Mouse (Mus musculus) forebrain, postnatal 0 days (tissue): Measurements from ENCODE around the gene F9. TPM values are rescaled to one million over a fixed set of nuclear protein-coding genes. Genes with fewer than 3 reads are reported as not detected.

Source experiments
- ATAC-seq: fragments of 200-750 bp; cut with Nextera tagmentation; 2 replicates; pipeline ENCODE4 v1.8.0; 2017; ENCODE audit warnings: mild to moderate bottlenecking, moderate library complexity
- DNase-seq: peaks from one replicate; pipeline ENCODE4 v3.0.0-alpha.2; 2015
- H3K27ac ChIP-seq: fragments of 300-500 bp; sonication (generic); 2 replicates; pipeline ENCODE4 v1.5.1; 2014; ENCODE audit warnings: low read depth, mild to moderate bottlenecking, antibody characterized with exemption, low read length, moderate library complexity, mixed read lengths
- H3K27me3 ChIP-seq: fragments of 300-500 bp; sonication (generic); 2 replicates; pipeline ENCODE4 v1.6.1; 2014; ENCODE audit warnings: mild to moderate bottlenecking, low read length, mixed read lengths; ENCODE audit not compliant: insufficient read depth
- H3K36me3 ChIP-seq: fragments of 300-500 bp; sonication (generic); 2 replicates; pipeline ENCODE4 v1.6.1; 2014; ENCODE audit warnings: mild to moderate bottlenecking, moderate library complexity; ENCODE audit not compliant: insufficient read depth
- H3K4me1 ChIP-seq: fragments of 300-500 bp; sonication (generic); 2 replicates; pipeline ENCODE4 v1.6.1; 2014; ENCODE audit warnings: antibody characterized with exemption; ENCODE audit not compliant: insufficient read depth
- H3K4me2 ChIP-seq: fragments of 300-500 bp; sonication (generic); 2 replicates; pipeline ENCODE4 v1.6.1; 2014; ENCODE audit warnings: low read depth, mild to moderate bottlenecking, moderate library complexity
- H3K4me3 ChIP-seq: fragments of 300-500 bp; sonication (generic); 2 replicates; pipeline ENCODE4 v1.5.1; 2014; ENCODE audit warnings: low read depth, low read length, mixed read lengths
- H3K9ac ChIP-seq: fragments of 300-500 bp; sonication (generic); 2 replicates; pipeline ENCODE4 v1.6.1; 2014; ENCODE audit warnings: mild to moderate bottlenecking
- H3K9me3 ChIP-seq: fragments of 300-500 bp; sonication (generic); 2 replicates; pipeline ENCODE4 v1.6.1; 2016; ENCODE audit warnings: low read length
- CTCF ChIP-seq: sonication (generic); IDR thresholded peaks from 2 replicates; pipeline ENCODE4 v1.5.1; 2016; ENCODE audit warnings: antibody characterized with exemption, control low read depth, low read depth
- WGBS: fragments of 180-500 bp; shearing (Covaris S2); extraction: QIAGEN DNeasy Blood & Tissue Kit; methylation state at CpG from one replicate; pipeline ENCODE4 v1.1.7; 2014; 5-methylcytosine and 5-hydroxymethylcytosine counted together
- polyA plus RNA-seq: library from polyadenylated mRNA; unstranded; fragments of >200 nt; fragmentation: Nextera tagmentation; extraction: Ambion mirVana; gene quantifications from 2 replicates; pipeline ENCODE4 v1.2.1, GENCODE M21; 2015
- total RNA-seq: library from RNA; depleted of rRNA; stranded (reverse); fragments of >200 nt; gene quantifications from 2 replicates; pipeline ENCODE4 v1.2.3, GENCODE M21; 2014; rRNA removed

F9 gene
- total and polyA plus RNA-seq, 2 experiments from 2014 or later: 0.05 TPM; not detected in 1

DNA sequence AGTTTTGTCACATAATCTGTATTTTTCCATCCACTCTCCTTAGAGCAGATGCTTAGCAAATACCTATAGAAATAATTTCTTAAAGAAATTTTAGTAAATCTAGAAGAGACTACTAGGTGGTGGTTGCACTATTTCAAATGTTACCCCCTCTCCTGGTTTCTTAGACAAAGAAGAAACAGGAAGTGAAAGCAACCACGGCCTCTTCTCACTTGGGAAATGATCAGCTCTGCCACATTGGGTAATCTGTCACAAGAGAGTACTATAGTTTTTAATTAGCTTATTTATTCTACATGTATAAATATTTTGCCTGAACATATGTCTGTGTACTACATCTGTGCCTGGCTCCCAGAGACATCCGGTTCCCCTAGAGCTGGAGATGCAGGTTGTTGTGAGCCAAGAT is 22.3 kb downstream of the F9 start:
- Histone ChIP-seq H3K4me2 (no peak overlapping the region), H3K27ac (no peak overlapping the region), H3K4me1 (no peaks in the 10 kb centered on the region), H3K9ac (no peak overlapping the region), H3K27me3 (no peaks in the 10 kb centered on the region), H3K9me3 (no peaks in the 10 kb centered on the region), H3K36me3 (no peaks in the 10 kb centered on the region), H3K4me3 (no peak overlapping the region)
- DNase-seq (no peak), ATAC-seq (no peak)
- TF ChIP-seq CTCF: no peak
- 67% methylated on average over 2 of the region's 2 CpGs for WGBS

DNA sequence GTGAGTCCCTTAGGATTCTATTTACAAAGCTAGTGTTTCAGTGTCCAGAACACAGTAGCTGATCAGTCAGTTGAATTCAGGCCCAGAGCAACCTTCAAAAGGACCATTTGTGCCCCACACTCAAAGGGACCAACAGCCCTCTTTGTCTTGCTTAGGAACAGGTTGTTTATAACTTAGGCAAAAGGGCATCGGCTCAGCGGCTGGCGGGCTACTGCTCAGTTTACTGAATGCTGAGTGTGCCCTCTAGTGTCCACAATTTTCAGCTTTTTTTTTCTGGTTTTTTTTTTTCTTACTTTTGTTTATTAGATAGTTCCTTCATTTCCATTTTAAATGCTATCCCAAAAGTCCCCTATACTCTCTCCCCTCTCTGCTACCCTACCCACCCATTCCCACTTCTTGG is 27.4 kb downstream of the F9 start:
- 17% methylated on average over 3 of the region's 3 CpGs for WGBS
- Histone ChIP-seq H3K9ac (no peak overlapping the region), H3K4me1 (no peaks in the 10 kb centered on the region), H3K27me3 (no peaks in the 10 kb centered on the region), H3K36me3 (no peaks in the 10 kb centered on the region), H3K4me3 (no peak overlapping the region), H3K27ac (no peak overlapping the region), H3K4me2 (no peak overlapping the region), H3K9me3 (no peaks in the 10 kb centered on the region)
- ATAC-seq (no peak), DNase-seq (peak; percentile 59)
- TF ChIP-seq CTCF: peak; percentile 59

DNA sequence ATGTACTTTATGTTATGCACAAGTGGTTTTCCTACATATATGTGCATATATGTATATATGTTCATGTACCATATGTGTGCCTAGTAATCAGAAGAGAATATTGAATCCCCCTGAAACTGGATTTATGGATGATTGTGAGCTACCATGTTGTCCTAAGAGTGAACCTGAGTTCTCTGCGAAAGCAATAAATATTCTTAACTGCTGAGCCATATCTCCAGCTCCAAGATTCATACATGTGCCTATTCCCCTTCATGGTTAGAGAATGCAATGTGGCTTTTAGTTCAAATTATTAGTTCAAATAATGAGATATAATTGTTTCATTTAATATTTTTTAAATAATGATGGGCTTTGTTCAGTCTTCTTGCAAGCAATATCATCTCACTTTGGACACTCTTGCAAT is 55.5 kb downstream of the F9 start:
- H3K27me3 ChIP-seq: no peaks in the 10 kb centered on the region
- no peak overlapping the region for H3K9ac ChIP-seq
- H3K4me3 ChIP-seq: no peak overlapping the region
- ATAC-seq (no peak), DNase-seq (no peak)
- TF ChIP-seq CTCF: no peak
- H3K4me1 ChIP-seq: no peaks in the 10 kb centered on the region
- no peaks in the 10 kb centered on the region for H3K36me3 ChIP-seq
- no peak overlapping the region for H3K4me2 ChIP-seq
- H3K9me3 ChIP-seq: no peaks in the 10 kb centered on the region
- WGBS: 100% methylated on average over 1 of the region's 1 CpGs
- H3K27ac ChIP-seq: no peak overlapping the region

DNA sequence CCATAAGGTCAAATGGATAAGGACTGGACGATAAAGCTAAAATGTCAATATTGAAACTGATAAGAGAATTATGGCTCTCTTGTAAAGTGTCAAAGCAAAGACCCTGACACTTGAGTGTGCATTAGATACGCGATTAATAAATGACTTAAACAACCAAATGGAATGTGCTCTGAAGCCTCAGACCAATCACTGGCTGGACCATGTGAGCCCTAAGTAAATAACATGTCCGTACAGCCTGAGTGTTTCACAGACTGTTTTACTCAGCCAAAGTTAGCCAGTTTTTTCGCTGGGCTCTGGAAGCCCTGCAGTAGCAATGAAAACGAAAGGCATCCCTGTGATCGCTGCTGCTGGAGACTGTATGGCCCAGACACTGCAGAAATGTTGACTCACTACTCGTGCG is 55.9 kb downstream of the F9 start:
- Histone ChIP-seq H3K4me1 (no peaks in the 10 kb centered on the region), H3K9ac (no peak overlapping the region), H3K36me3 (no peaks in the 10 kb centered on the region), H3K4me2 (no peak overlapping the region), H3K27ac (no peak overlapping the region), H3K9me3 (no peaks in the 10 kb centered on the region), H3K4me3 (no peak overlapping the region), H3K27me3 (no peaks in the 10 kb centered on the region)
- DNase-seq: no peak
- no peak for ATAC-seq
- no peak for TF ChIP-seq CTCF
- 92% methylated on average over 9 of the region's 9 CpGs for WGBS

DNA sequence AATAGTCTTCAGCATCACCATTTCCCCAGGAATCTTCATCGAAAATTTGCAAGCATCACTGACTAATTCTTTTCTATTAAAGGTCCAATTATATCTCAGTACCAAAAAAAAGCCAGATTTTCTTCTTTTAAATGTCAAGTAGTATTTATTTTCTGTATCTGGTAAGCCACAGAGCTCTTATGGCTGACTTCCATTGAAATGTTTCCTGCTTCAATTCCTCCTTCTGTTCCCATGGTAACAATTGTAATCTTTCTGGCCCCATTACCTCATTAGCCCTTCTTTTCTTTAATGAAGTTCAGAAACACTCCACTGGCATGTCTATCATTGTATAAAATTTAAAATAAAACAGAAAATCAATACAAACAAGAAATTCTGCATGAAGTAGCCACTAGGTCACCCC is 76.1 kb downstream of the F9 start:
- no peak for TF ChIP-seq CTCF
- peak; percentile 4 for DNase-seq

More for the DNA sequence above, 76.1 kb downstream of the F9 start:
- no peak overlapping the region for H3K9ac ChIP-seq
- WGBS: 53% methylated on average over 1 of the region's 1 CpGs
- no peaks in the 10 kb centered on the region for H3K4me1 ChIP-seq
- H3K27me3 ChIP-seq: no peaks in the 10 kb centered on the region
- H3K36me3 ChIP-seq: no peaks in the 10 kb centered on the region
- no peaks in the 10 kb centered on the region for H3K9me3 ChIP-seq
- ATAC-seq: no peak
- no peak overlapping the region for H3K4me3 ChIP-seq
- no peak overlapping the region for H3K4me2 ChIP-seq
- no peak overlapping the region for H3K27ac ChIP-seq

Other genes starting within 250 kb of the F9 start
- gene Mcf2, start 179.6 kb downstream of the F9 start, total RNA-seq: 3.2 and 4.5 TPM in 2 replicates
- gene Mcf2, start 179.6 kb downstream of the F9 start, polyA plus RNA-seq: 2.1 and 2.9 TPM in 2 replicates